Mouse (Mus musculus) urinary bladder, postnatal 25 days (tissue): Measurements from ENCODE around the gene Coro6.
A peak's percentile ranks its signal among the peaks of the same experiment; 100 is the strongest.

Source experiments
- DNase-seq: peaks from one replicate; pipeline ENCODE4 v3.0.0; 2022; ENCODE audit warnings: low spot score

Gene Coro6

DNA sequence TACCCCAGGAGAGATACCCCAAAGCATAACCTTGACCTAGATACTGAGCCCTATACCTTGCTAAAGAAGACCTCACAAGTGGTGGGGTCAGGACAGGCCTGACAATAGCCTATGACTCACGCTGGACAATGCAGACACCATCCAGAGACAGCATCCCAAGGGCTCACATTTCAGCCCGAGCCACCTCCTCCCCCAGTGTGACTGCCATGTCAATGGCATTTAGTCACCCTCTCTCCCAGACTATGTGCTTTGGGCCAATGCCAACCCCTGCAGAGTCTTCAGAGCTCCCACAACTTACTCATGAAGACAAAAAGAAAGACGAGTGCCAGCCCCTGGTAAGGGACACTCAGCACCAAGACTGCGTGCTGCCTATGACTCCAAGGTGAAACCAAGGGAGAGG, 2.5 kb downstream of the Coro6 start:
- peak; percentile 49 for DNase-seq

DNA sequence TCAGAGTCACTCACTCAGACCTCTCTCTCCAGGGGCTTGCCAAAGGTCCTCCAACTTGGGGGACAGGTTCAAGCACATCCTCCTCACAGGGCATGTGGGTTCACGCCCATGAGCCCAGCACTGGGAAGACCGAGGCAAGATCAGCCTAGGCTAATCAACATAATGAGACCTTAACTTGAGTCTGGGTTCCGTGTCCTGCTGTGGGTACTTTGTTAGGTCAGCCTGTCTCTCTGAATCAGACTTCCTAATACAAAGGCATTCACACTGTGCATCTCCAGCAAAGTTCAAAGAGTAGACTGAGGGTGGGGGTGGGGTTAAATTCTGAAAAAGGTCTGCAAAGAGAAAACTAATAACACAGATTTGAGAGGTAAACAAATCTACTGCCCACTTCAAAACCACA, 2.9 kb downstream of the Coro6 start:
- DNase-seq, result no peak

DNA sequence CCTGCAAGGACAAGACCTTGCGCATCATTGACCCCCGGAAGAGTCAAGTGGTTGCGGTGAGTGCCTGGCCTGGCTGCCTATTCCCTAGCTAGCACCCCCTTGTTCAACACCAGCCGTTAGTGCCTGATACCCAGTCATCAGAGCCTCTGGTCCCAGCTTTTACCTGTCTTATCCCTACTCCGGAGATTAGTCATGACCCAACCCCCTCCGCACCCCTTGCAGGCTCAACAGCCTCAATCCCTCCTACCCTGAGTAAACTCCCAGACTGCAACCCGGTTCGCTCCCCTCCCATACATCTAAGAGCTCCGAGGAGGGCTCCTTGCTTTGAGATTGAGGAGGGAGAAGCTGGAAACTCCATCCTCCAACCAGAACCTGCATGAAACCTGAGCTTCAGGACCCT, 4.3 kb downstream of the Coro6 start:
- DNase-seq, result no peak

DNA sequence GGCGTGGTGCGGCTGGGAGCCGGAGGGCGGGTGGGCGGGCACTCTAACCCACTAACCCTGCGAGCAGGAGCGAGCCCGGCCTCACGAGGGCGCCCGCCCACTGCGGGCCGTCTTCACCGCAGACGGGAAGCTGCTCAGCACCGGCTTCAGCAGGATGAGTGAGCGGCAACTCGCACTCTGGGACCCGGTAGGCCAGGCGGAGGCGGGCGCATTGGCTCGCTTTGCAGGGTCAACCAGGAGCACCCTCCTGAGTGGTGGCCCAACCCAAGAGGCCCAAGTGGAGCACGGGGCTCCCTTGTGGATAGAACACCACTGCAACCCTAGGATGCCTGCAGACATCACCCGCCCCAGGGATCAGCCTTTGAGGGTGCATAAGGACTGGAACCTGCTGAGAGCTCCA, 4.9 kb downstream of the Coro6 start:
- peak; percentile 67 for DNase-seq

DNA sequence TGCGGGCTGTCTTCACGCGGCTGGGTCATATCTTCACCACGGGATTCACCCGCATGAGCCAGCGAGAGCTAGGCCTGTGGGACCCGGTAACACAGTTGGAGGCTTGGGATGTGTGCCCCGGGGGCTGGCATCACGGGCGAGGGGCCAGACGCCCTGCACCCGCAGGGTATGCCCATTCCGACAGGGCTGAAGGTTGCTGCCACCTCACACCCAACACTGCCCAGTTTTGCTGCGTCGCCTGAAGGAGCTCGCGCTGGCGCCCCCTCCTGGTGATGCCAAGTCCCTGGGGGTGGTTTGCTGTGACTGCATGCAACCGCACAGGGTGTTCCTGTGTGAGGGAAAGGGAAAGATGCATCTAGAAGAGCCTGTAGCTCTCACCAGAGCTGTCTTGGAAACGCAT, 5.6 kb downstream of the Coro6 start:
- peak; percentile 75 for DNase-seq

DNA sequence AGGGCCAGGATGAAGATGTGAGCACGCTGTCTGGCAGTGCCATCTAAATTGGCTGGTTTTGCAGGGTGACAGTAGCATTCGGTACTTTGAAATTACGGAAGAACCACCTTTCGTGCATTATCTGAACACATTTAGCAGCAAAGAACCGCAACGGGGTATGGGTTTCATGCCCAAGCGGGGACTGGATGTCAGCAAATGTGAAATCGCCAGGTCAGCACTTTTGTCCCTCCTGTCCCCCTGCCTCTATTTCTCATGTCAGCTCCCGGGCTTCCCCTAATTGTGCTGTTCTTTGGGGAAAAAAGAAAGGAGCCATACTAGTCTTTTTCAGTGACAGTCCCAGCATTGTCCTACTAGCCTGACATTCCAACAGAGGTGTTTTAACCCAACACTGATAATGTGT, 6.2 kb downstream of the Coro6 start:
- no peak for DNase-seq

DNA sequence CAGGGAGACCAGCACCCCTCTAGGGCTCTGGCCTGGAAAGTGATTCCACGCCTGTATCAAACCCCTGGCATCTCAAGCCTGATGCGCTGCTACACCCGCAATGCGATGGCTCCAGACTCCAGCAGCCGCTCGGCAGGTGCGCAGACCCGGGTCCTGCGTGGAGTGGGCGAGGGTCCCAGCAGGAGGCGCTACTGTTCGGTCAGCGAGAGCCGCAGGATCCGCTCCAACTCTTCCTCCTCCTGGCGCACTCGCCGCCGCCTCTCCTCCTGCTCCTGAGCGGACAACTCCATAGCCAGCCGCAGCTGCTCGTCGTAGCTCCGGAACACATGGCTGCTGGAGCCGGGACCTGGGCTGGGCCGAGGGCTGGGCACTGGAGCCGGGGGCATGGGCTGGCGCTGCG, 9.2 kb downstream of the Coro6 start:
- DNase-seq, result no peak

DNA sequence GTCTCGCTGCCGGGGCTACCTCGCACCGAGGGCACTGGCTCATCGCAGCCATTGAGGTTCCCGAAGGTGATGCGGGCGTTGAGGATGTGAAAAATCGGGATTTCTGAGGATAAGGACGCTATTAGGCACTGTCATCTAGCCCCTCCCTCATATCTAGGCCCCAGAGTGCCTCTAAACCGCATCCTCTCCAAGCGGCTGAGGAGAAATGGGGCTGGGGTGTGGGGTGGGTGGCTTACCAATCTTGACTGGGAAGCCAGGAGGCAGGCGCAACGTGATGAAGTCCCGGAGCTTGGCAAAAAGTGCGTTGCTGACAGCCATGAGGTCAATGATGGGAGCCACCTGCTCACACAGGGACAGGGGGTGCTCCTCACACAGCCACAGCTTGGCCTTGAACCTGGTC, 10.6 kb downstream of the Coro6 start:
- DNase-seq, result no peak

DNA sequence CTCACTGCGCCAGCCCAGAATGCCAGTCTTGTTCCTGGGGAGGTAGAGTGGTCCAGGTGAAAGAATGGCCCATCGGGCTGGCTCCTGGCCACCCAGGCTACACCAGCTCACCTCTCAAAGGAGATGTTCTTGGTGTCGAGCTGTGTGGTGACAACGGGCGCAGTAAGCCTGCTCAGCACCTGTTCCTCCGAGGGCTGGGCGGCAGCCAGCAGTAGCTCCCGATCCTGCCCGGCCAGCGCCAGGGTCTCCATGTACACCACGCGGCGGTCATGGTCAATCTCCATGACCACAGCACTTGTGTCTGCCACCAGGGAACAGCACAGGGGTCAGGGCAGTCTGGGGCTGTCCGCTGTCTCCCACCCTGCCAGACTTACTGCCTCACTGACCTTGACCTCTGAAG, 14.0 kb downstream of the Coro6 start:
- DNase-seq, result no peak

DNA sequence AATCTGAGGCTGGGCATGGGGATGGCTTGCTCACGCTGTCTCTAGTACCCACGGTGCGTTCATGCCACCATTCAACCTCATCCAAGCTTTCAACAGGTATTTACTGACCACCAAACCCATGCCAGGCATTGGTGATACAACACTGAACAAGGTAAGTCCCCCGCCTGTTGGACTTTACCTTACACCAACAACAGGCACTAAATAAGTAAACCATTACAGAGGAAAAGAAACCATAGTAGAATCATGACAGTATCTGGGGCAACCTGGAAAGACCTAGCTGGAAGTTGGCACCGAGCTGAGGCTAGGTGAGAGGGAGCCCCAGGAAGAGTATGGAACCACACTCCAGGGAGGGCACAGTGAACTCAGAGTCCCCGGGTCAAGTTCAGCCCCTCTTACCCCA, 14.7 kb downstream of the Coro6 start:
- no peak for DNase-seq

DNA sequence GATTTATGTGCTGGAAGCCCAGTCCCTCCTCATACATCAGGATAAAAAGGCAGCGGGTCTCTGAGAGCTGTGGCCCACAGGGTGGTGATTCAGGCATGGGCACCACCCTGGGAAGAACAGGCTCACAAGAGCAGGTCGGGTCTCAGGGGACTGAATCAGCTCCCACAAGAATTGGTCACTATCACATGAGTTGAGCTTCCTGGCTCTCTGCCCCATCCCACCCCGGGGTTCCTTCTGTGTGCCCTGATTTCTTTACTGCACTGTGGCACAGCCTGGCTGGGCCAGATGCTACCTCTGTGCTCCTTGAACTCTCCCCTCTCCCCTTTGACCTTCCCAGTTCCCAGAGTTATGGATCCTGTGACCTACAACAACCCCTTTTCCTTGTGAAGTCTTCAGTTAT, 20.8 kb downstream of the Coro6 start:
- no peak for DNase-seq

DNA sequence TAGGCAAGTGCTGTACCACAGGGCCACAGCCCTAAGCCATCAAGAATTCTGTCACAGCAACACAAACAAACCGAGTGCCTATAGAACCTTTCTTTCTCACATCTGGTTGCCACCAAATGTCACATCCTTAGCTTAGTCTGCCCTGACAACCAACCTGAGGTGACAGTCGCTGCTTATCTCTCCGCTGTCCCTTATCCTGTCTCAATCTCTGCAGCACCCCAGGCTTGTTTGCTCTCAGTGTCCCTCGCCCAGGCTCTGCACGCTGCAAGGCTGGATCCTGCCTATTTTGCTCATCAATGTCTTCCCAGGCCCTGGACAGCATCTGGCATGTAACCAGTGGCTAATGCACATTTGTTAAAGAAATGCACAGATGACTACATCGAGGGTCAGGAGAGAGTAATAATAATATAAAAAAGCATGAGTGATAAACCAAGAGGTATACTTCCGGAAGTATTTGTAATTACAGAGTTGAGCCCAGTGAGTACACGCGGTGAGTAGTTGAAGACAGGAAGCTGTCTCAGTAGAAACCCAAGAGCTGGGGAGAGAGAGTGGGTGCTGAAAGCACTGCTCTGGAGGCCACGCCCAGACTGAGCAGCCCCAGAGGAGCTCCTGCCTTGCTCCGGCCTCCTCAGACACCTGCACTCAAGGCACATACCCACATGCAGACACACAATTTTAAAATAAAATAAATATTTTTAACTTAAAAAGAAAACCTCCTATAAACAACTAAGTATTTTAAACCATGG, 21.5 kb downstream of the Coro6 start:
- DNase-seq, result no peak

DNA sequence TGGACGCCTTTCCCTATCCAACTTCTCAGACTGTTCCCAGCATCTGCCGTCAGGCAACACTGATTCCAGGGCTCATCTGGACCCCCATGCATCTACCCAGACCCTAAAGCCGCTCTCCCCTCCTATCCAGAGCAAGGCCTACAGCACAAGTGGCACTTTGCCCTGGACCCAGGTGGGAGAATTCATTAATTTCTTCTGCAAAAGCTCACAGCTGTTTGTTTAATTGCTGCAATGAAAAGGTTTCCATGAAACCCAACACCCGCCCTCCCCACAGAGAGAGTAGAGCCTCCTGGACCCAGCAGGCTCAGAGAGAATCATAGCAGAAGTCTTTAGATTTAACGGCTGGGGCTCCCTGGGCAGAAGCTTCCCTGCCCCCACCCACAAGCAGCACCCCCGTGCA, 23.0 kb downstream of the Coro6 start:
- DNase-seq, result no peak

DNA sequence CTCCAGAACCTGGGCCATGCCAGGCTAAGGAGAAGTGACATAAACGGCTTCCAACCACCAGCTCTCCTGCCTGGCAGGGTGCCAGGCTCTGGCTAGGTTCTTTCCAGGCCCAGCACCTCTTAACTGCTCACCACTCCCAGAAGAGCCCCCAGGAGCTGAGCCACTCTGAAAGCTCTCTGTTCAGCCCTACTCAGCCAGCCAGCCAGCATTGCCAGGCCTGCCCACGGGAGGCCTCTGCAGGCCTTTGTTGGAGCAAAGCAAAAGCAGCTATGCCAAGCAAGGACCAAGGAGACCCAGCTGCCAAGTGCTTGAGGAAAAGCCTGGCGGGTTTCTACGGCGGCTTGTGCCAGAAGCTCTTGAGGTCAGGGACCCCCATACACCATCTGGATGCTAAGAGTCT, 24.6 kb downstream of the Coro6 start:
- no peak for DNase-seq

DNA sequence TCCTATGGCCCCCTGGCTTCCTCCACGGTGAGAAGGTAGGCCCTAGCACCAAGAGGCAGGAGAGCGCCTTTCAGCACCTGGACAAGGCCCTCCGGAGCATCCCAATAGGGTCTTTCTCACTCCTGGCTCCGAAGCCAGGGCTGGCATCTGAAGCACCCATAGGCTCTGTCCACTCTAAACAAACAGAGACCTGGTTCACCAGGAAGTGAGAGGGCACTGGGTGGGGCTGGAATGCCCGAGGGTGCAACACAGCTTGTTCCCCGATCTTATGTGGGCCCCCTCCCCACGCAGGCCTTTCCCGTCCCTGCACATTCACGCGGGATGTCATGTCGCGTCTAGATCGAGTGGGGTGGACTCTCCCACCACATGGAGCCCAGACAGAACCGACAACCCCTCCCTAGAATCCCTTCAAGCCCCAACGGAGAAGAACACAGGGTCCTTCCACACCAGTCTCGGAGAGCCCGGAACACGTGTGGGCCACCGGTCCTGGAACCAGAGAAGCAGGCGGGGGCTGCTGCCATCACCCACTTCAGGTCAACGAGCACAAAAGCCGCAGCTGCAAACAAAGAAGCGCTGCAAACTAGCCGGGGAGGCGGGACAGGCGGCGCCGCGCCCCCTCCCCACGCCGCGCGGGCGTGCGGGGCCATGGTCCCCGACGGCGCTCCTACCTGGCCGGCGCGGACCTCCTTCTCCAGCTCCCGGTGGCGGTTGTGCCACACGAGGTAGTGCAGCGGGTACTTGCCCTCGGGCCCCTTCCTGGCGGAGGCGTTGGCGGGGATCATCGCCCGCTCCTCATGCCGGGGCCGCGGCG, 26.8 kb downstream of the Coro6 start:
- no peak for DNase-seq

DNA sequence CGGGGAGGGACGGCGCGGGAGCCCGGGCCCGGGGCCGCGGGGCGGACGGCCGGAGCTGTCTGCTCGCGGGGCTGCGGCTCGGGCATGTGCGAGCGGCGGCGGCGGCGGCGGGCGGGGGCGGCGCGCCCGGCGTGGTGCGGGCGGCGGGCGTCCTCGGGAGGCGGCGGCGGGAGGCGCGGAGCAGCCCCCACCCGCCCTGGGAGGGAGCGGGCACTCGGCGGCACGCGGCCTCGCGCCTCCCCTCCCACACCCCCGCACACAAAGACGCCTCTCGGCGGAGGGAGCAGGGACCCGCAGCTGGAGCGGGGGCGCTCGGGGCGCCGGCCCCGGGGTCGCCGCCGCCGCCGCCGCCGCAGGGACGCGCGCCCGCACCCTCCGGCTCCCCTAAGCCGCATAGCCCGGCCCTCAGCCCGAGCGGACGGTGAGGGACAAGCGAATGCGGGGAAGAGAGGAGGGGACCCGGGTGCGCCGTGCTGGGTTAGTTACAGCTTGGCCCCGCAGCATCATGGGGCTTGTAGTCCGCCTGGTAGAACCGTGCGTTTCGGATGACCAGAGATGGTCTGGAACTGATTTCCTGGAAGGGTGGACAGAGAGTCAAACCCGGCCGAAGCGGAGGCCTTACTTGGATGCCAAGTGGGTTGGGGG, 27.5 kb downstream of the Coro6 start, which contains the start of gene Ankrd13b:
Gene Ankrd13b, minus strand, starts transcription at position 88 of the 645 bp plus-strand sequence.
- DNase-seq, result no peak

DNA sequence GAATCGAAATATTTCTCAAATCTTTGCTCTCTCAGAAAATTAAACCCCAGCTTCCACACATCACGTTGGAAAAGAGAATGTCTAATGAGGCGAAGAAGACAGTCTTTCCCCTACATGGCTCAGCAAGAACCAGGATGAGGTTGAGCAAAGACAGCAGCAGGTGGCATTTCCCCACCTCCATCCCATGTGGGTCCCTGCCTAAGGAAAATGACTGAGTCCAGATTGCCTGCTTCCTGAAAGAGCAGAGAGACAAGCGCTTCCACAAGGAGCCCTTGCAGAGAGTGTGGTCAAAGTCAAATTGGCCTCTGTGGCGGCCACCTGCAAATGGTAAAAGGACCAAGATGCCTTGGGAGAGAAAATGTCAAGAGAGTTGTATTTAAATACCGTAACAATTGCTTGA, 28.2 kb downstream of the Coro6 start:
- DNase-seq, result no peak

DNA sequence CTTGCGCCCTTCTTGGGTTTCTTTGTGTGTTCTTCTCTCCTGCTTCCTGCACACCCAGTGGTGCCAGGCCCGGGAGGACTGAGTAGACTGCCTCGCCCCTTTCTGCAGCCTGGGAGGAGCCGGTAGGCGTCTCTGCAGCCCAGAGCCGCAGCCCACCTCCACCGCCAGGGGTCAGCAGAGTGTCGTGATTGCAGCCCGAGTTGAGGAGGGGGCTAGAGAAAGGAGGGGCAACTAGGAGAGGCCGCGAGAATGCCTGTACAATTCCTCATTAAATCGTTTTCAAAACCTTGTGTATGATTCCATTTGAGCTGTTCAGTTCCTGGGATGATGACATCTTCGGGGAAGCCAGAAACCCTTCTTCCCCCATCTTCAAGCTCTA, 28.9 kb downstream of the Coro6 start:
- DNase-seq, result peak; percentile 91

DNA sequence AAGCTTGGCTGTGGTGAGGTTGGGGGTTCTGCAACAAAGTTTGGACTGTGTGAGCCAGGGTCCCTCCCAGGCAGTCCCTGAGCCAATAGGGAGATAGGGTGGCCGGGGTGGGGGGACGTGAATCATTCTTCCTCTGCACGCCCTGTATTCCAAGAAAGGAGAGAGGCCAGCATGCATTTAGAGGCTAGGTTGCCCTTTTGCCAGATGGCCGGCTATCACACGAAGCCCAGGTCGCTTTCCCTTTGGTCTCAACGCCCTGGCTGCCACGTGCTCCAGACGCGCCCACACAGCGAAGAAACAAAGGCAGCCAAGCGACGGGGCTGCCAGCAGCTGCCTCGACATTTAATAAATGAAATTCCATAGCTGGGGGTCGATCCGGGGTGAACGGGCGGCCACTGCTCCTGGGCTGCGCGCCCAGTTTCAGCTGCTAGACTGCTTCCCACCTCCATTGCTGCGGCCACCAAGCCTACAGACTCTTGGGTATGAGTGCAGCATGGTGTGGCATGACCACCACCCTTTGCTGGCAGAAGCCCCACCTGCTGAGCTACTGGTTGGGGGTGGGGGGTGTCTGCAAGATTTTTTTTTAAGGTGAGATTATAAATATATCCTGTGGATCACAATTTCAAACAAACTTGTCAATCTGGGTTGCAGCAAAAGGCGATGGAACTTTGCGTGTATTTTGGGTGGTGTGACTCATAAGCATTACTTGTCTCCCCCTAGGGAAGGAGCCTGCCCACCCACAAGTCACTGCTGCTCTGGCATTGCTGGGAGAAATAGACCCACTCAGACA, 29.5 kb downstream of the Coro6 start:
- no peak for DNase-seq

DNA sequence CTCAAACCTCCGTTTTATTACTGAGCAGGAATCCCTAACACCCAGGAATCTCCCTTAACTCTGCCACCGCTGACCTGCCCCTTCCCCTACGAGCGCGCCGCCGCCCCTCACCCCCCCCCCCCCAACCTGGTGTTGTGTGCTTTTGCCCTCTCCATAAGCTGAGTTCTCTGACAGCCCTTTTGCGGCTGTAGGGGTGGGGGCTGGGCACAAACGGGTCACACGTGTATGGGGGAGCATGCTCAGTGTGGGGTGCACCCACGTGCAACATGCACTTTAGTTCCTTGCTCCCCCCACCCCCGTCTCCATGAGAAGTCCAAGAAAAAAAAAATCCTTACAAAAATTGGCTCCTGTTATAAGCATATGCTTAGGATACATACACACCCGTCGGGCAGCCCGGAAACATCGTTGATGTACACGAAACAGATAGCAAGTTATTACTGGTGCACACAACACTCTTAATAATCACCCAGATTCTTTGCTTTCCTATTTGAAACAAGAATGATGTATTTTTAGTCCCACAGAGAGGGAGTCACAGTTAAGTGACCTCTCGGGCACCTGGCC, 30.2 kb downstream of the Coro6 start:
- no peak for DNase-seq

DNA sequence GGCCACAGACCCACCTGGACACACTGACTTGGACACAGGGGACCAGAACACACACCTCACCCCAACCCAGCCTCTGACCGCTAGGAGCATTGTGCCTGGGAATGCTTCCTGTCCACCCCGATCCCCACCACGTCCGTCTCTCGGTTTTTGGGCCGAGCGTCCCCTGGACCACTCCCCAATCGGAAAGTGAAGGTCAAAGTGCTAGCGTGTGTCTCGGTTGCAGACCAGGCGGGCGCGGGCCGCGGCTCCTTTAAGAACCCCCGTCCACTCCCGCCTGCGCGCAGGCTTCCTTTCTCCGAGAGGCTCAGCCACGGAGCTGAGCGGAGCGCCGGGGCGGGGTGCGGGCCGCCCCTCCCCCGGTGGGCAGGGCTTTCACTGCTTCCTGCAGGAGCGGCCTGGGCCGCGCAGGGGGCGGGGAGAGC, 30.7 kb downstream of the Coro6 start:
- peak; percentile 89 for DNase-seq
